Mouse (Mus musculus) heart, postnatal 4 days (tissue): ENCODE data around the gene Ccdc159. TPM values are rescaled to one million over a fixed set of nuclear protein-coding genes. Genes with fewer than 3 reads are reported as not detected.

ENCODE experiments used
- DNase-seq: peaks from one replicate; pipeline ENCODE4 v3.0.0; 2021
- total RNA-seq, 2 experiments: library from RNA; stranded (reverse); gene quantifications; 2 replicates each; pipeline ENCODE4 v1.2.3; 2021

Gene Ccdc159
- total RNA-seq, 2 experiments from 2014 or later, result 0.83 to 1.2 TPM

DNA sequence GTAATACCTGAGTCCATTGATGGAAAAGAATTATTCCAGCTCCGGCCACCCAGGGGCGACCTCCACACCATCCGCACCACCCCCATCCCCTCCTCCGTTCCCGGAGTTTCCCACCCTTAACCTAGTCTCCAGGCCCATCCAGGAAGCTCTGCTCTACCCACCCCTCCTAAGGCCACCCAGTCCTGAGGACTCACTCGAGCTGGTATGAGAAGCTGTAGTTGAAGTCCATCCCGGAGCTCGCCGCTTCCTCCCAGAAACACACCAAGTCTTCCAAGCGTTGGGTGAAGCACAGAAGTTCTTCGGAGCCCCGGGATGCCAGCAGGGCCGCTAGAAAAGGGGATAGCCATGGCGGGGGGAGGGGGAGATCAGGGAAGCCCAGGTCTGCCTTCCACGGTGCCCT lies 34.7 kb downstream of the Ccdc159 start:
- no peak for DNase-seq

DNA sequence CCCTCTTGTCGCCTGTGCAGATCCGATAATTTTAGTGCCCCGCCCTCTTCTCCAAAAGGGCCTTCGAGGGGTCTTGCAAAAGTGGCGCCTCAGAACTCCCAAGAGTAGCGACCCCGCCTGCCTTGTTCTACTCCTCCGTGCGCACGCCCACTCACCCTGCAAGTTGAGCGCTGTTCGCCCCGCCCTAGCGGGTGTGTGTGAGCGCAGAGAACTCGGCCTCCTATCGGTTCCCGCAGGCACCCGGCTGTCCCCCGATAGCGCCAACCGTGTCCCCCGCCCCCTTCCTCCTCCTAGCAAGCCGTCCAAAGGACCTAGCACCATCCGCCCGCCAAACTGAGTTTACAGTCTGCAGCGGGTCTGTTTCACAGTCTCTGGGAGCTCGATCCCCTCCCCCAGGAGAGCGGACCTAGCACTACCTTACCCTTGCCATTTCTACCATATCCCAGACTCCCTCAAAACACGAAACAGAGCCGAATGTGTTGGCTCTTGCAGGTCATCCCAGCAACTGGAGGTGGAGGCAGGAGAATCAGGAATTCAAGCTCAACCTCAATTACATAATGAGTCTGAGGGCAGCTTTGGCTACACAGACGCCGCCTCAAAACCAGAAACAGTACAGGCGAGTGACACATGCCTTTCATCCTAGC lies 35.3 kb downstream of the Ccdc159 start:
- DNase-seq, result peak; percentile 66

DNA sequence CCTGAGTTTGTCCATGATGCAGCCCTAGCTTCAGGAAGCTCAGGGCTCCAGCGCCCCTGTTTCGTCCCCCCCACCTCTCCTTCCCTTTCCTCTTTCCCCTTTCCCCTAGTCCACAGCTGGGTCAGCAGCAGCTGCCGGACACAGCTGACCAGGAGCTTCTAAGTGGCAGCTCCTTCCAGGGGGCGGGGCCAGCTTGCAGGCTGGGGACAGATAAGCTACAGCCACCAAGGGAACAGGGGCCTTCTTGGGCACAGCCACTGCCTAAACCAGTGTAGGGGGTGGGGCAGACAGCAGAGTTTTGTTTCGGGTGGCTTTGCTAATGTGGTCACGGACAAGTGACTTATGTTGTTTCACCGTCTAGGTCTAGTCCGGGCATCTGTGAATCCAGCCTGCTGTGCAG lies 36.1 kb downstream of the Ccdc159 start, which contains the start of gene Epor:
Gene Epor (minus strand): TSS at position 90 of the 400 bp plus-strand sequence.
- DNase-seq, result peak; percentile 68

- DNase-seq, result no peak
Measured at GRCm38 (mm10) chr9:21968883-21969282, 41.6 kb downstream of the Ccdc159 start.

DNA sequence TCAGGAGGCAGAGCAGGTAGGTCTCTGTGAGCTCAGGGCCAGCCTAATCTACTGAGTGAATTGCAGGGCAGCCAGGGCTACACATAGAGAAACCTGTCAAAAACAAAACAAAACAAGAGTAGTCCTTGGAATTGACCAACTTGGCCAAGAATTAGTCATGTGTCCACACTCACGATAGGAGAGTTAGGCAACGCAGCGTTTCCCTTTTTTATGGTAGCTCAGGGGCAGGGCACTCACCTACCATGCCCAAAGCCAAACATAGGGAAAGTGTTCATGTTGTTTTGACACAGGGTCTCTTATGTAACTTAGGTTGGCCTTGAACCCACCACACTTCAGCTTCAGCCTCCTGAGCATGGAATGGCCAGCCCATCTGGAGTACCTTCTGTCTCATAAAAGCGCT lies 42.0 kb downstream of the Ccdc159 start:
- no peak for DNase-seq

DNA sequence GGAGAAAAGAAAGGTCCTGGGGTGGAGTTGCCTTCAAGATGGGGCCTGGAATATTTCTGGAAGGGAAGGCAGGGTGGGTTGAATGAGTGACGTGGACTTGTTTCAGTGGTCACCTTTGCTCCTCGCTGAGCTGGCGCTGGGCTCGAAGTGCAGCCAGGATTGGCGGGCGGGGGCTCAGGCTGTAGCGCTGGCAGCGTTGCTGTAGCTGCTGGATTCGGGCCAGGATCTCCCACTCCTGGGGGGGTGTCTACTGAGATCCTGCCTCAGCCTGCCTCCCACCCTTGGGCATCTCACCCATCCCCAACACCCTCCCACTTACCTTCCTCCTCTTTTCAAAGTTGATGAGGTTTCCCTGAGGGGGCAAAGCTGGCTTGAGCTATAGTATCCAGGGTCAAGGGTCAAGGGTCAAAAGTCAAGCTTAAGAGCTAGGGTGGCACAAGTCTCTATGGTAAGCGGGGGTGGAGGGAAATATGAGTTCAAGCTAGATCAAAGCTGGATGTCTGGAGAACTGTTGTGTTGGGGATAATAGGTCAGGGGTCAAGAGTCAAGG lies 49.4 kb downstream of the Ccdc159 start:
- DNase-seq, result no peak

- DNase-seq, result no peak
Measured at GRCm38 (mm10) chr9:21977331-21977730, 50.1 kb downstream of the Ccdc159 start.

DNA sequence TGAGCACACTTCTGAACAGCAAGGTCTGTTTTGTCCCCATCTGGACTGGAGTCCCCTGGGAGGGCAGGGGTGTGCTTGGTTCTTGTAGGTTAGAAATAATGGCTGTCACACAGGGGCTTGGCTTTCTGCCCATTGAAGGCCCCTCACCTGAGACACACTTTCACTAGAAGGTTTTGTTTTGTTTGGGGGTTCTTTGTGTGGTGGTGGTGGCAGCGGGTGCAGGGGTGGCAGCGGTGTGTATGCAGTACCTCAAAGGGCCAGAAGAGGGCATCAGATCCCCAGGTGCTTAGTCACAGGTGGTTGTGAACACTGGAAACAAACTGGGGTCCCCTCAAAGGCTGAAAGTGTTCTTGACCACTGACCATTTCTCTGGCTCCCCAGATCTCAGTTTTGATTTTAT lies 50.7 kb downstream of the Ccdc159 start:
- DNase-seq, result peak; percentile 41

DNA sequence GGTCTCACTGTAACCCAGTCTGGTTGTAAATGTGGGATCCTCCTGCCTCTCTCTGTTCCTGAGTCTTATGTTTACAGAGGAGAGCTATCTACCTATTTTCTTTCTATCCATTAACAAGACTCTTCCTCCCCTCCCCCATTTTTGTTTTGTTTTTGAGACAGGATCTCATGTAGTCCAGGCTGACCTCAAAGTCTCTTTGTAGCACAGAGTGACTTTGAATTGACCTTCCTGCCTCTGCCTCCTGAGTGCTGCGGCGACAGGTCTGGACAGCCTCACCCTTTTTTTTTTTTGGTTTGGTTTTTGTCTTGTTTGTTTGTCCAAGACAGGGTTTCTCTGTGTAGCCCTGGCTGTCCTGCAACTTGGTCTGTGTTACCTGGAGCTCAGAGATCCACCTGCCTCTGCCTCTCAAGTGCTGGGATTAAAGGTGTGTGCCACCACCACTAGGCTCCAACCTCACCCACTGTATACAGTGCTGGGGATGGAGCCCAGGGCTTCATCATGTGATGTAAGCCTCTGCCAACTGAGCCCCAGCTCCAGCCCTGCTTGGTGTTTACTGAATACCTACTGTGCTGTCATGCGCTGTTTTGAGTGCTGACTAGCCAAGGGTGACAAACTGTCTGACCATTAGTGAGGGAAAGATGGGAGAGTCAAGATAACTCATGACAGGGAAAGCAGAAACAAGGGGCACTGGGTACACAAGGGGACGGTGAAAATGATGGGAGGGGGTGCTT lies 51.3 kb downstream of the Ccdc159 start:
- no peak for DNase-seq

DNA sequence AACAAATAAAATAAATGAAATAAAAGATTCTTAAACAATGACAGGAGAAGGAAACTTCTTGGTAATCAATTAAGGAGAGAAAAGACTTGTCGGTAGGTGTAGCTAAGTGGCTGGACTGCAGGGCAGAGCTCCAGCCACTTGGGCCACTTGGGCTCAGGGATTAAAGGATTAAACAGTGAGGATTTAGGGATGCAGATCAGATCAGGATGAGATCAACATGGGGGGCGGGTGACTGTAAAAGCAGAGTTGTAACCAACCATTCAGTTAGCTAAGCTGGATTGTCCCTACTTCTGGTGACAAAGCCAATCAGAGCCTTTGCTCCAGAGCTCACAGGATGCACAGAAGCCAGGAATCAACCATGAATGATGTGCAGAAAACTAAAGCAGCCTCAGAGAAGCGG lies 56.6 kb downstream of the Ccdc159 start:
- DNase-seq, result no peak

Other genes with a start within 250 kb of the Ccdc159 start
- gene Ldlr, start 204.0 kb upstream of the Ccdc159 start, total RNA-seq, result 10 to 100 TPM; 39.9 to 43.5 TPM
- 10 to 100 TPM; 37.2 to 38.4 TPM for gene Spc24, start 167.2 kb upstream of the Ccdc159 start, total RNA-seq
- 10 to 100 TPM; 50.7 to 53.7 TPM for gene Kank2, start 128.7 kb upstream of the Ccdc159 start, total RNA-seq
- not detected for gene Angptl8, start 92.0 kb upstream of the Ccdc159 start, total RNA-seq
- gene Dock6, start 74.8 kb upstream of the Ccdc159 start, total RNA-seq, result 10 to 100 TPM; 61.4 to 70.0 TPM
- gene Rab3d, start 9.3 kb upstream of the Ccdc159 start, total RNA-seq, result 10 to 100 TPM in 1 of 2 experiments, 1 to 10 TPM in 1; 8.9 to 10.3 TPM
- gene Tmem205, start 85 bp downstream of the Ccdc159 start, total RNA-seq, result 10 to 100 TPM; 20.1 to 21.3 TPM
- 1 to 10 TPM; 3.0 to 3.1 TPM for gene Plppr2, start 9.6 kb downstream of the Ccdc159 start, total RNA-seq
- gene Swsap1, start 28.3 kb downstream of the Ccdc159 start, total RNA-seq, result 1 to 10 TPM; 8.8 to 9.0 TPM
- gene Epor, start 36.0 kb downstream of the Ccdc159 start, total RNA-seq, result 1 to 10 TPM; 1.7 to 2.1 TPM
- gene Rgl3, start 62.0 kb downstream of the Ccdc159 start, total RNA-seq, result under 1 TPM; 0.71 to 0.97 TPM
- not detected for gene Ccdc151, start 75.2 kb downstream of the Ccdc159 start, total RNA-seq
- gene Prkcsh, start 75.3 kb downstream of the Ccdc159 start, total RNA-seq, result 10 to 100 TPM; 69.8 to 73.7 TPM
- under 1 TPM; 0.47 to 0.52 TPM for gene Elavl3, start 124.6 kb downstream of the Ccdc159 start, total RNA-seq
- gene Gm49318, start 143.8 kb downstream of the Ccdc159 start, total RNA-seq, result under 1 TPM in 1 of 2 experiments, not detected in 1; 0.92 TPM
- 1 to 10 TPM; 8.4 to 9.0 TPM for gene Zfp653, start 143.9 kb downstream of the Ccdc159 start, total RNA-seq
- gene Ecsit, start 158.0 kb downstream of the Ccdc159 start, total RNA-seq, result 10 to 100 TPM; 69.4 to 69.6 TPM
- gene Cnn1, start 171.7 kb downstream of the Ccdc159 start, total RNA-seq, result 10 to 100 TPM; 38.1 to 39.3 TPM
- gene Elof1, start 189.7 kb downstream of the Ccdc159 start, total RNA-seq, result 10 to 100 TPM; 60.1 to 63.4 TPM
- 1 to 10 TPM in 1 of 2 experiments, under 1 TPM in 1; 0.71 to 1.6 TPM for gene Acp5, start 208.2 kb downstream of the Ccdc159 start, total RNA-seq
- 10 to 100 TPM; 31.0 to 31.9 TPM for gene Pigyl, start 229.4 kb downstream of the Ccdc159 start, total RNA-seq